Mouse (Mus musculus): ENCODE data around the gene Wdr25.

DNA sequence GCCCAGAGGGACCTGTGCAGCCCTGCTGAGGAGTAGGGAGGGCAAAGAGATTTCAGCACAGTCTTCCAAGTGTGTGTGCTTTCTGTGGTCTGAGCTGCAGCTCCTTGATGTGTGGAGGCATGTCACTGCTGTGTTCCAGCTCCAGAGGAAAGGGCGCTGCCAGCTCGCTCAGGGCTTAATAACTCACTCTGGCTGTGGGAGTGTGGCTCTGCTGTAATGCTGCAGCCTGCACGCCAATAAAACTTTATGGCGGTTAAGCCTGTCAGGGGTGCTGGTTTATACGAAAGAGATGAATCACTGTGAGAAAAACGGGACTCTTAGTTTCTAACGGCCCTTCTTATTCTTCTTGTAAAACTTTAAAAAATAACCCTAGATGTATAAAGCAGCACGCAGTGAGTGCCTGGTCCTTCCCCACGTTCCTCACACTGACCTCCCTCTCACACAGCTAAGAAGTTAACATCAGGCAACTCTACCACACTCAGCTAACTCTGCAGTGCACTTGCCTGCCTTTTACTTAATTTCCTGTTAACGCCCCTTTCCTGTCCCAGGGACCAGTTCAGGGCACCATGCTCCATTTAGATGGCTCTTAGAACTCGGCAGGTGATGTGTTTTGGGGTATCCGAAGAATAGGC is 21.4 kb downstream of the Wdr25 start:
- no peak for TF ChIP-seq CTCF (IDR thresholded peaks at IDR 0.05 in 2 of 3, conservative IDR thresholded peaks at IDR 0.05 in 1 of 3; ENCODE audit: control insufficient read depth in 1 of 3, insufficient read depth in 1 of 3, low read depth in 2 of 3, low read length in 3 of 3, poor library complexity in 1 of 3, severe bottlenecking in 1 of 3)
- no peak for TF ChIP-seq EP300 (IDR thresholded peaks at IDR 0.05; ENCODE audit: low read depth in 1 of 2, low read length in 2 of 2)
- no peak for TF ChIP-seq GATA1 (IDR thresholded peaks at IDR 0.05; ENCODE audit: low read depth, low read length)
